Comparison of ENCODE assay signal across 7 mouse cellular contexts in the genomic region with DNA sequence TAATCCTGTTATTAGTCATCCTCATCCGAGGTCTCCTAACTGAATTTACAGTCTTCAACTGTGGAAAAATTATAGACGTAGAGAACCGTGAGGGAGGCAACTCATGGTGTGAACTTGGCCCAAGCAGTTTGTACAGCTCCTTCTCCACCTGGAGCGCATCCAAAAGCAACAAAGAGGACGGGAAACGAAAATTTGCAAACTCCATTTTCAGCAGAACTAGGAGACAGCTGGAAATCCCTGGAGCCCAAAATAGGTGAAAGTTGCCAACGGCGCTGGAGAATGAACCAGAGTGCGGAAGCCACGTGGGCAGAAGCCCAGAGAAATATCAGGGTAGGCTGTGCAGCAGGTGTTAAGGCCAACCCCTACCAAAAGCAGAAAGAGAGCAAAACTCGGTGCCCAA.
DNase-seq lines count a peak whose midpoint lies in the region; ATAC-seq lines count a peak whose summit lies in the region.

No protein-coding gene starts in this region.

- DNase-seq in 3T3-L1 (ENCODE audit: low read depth, low spot score): peak; percentile 15
- peak; percentile 45 for DNase-seq in MN1 (ENCODE audit: low spot score)
- peak; percentile 21 for DNase-seq in layer of hippocampus, adult 9-11 months
- DNase-seq in ovary, postnatal 36 days (ENCODE audit: low spot score): peak; percentile 38
- DNase-seq in midbrain, embryonic 10.5 days (ENCODE audit: low spot score): no peak

- H3K27ac ChIP-seq in heart, embryonic 12.5 days (ENCODE audit: poor library complexity, severe bottlenecking): no peak overlapping the region
- H3K27ac ChIP-seq in hindbrain, embryonic 16.5 days (ENCODE audit: low read depth, low read length): no peak overlapping the region
- no peak overlapping the region for H3K27ac ChIP-seq in midbrain, embryonic 10.5 days (replicated peaks)

- H3K9me3 ChIP-seq in heart, embryonic 12.5 days (replicated peaks): no peaks in the 10 kb centered on the region
- no peaks in the 10 kb centered on the region for H3K9me3 ChIP-seq in hindbrain, embryonic 16.5 days (ENCODE audit: control insufficient read depth, low read length)
- H3K9me3 ChIP-seq in midbrain, embryonic 10.5 days (replicated peaks): no peaks in the 10 kb centered on the region

- 50% methylated on average over 11 of the region's 11 CpGs for WGBS in heart, embryonic 12.5 days
- WGBS in hindbrain, embryonic 16.5 days: 61% methylated on average over 11 of the region's 11 CpGs
- WGBS in midbrain, embryonic 10.5 days: 91% methylated on average over 11 of the region's 11 CpGs

- ATAC-seq in heart, embryonic 12.5 days (ENCODE audit: insufficient number of reproducible peaks, low FRiP score): peak; percentile 51; the same call in 1 of the 2 replicates
- ATAC-seq in hindbrain, embryonic 16.5 days: no peak

- H3K4me1 ChIP-seq in heart, embryonic 12.5 days (replicated peaks): peaks cover under 1% of the 10 kb centered on the region; the same call in 1 of the 2 replicates
- H3K4me1 ChIP-seq in hindbrain, embryonic 16.5 days (ENCODE audit: control insufficient read depth, insufficient read depth, low read depth, low read length): no peaks in the 10 kb centered on the region
- H3K4me1 ChIP-seq in midbrain, embryonic 10.5 days: no peaks in the 10 kb centered on the region

- H3K9ac ChIP-seq in heart, embryonic 12.5 days: no peak overlapping the region
- H3K9ac ChIP-seq in hindbrain, embryonic 16.5 days (ENCODE audit: low read depth, low read length): no peak overlapping the region

- H3K36me3 ChIP-seq in heart, embryonic 12.5 days: no peaks in the 10 kb centered on the region
- H3K36me3 ChIP-seq in hindbrain, embryonic 16.5 days (ENCODE audit: control insufficient read depth, insufficient read depth, low read length): no peaks in the 10 kb centered on the region
- no peaks in the 10 kb centered on the region for H3K36me3 ChIP-seq in midbrain, embryonic 10.5 days

- H3K4me3 ChIP-seq in heart, embryonic 12.5 days: no peak overlapping the region
- no peak overlapping the region for H3K4me3 ChIP-seq in hindbrain, embryonic 16.5 days (ENCODE audit: low read length)
- no peak overlapping the region for H3K4me3 ChIP-seq in midbrain, embryonic 10.5 days

- no peak overlapping the region for H3K4me2 ChIP-seq in heart, embryonic 12.5 days
- no peak overlapping the region for H3K4me2 ChIP-seq in hindbrain, embryonic 16.5 days (ENCODE audit: low read length)

- no peaks in the 10 kb centered on the region for H3K27me3 ChIP-seq in heart, embryonic 12.5 days (replicated peaks)
- no peaks in the 10 kb centered on the region for H3K27me3 ChIP-seq in hindbrain, embryonic 16.5 days (replicated peaks; ENCODE audit: control insufficient read depth, insufficient read depth, low read length)
- 0 out of 2 replicates have a peak, but pooled peaks cover 8% of the 10 kb centered on the region for H3K27me3 ChIP-seq in midbrain, embryonic 10.5 days (ENCODE audit: low read depth, poor library complexity, severe bottlenecking)
